14 mouse cellular contexts compared by ENCODE assay signal in the genomic region with DNA sequence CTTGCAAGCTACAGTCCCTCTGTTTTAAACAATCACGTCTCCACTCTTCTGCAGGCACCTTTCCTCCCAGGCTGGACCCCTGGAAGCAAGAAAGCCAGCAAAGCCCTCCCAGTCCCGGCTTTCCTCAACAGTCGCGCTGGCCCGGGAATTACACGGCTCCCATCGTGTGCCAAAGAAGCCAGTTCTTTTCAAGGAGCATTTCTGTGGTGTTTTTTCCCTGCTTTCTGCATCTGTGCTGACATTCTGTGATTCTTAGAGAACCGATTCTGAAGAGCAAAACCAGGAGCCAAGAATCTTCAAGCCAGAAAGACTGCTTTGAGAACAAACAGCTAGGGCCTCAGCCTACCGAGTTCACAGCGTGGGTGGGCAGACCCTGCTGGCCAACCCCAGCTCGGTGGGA. TPM values are rescaled to one million over a fixed set of nuclear protein-coding genes. Genes with fewer than 3 reads are reported as not detected.
"Had no signal": no experiment of that assay in that cellular context is flagged by ENCODE, and none has a peak within 500 bp of the region (broad histone marks: within the 10 kb centered on the region; RNA-seq: fewer than 3 reads in every experiment).

No protein-coding gene starts in this region.

- H3K4me3 ChIP-seq: limb, embryonic 15.5 days; liver, embryonic 12.5 days; midbrain, embryonic 10.5 days; midbrain, embryonic 15.5 days; neural tube, embryonic 13.5 days had no signal

- H3K36me3 ChIP-seq: limb, embryonic 15.5 days; liver, embryonic 12.5 days; midbrain, embryonic 10.5 days; midbrain, embryonic 15.5 days; neural tube, embryonic 13.5 days had no signal

- ATAC-seq: liver, embryonic 12.5 days; midbrain, embryonic 15.5 days had no signal

- H3K9me3 ChIP-seq: limb, embryonic 15.5 days; liver, embryonic 12.5 days; midbrain, embryonic 10.5 days; midbrain, embryonic 15.5 days; neural tube, embryonic 13.5 days had no signal

- H3K27me3 ChIP-seq: limb, embryonic 15.5 days; midbrain, embryonic 15.5 days had no signal

- H3K27ac ChIP-seq: limb, embryonic 15.5 days; liver, embryonic 12.5 days; midbrain, embryonic 10.5 days; midbrain, embryonic 15.5 days; neural tube, embryonic 13.5 days had no signal

- H3K9ac ChIP-seq: limb, embryonic 15.5 days; liver, embryonic 12.5 days; lung, embryonic 14.5 days; midbrain, embryonic 15.5 days; neural tube, embryonic 13.5 days had no signal

- DNase-seq: kidney, adult 11 months; kidney, postnatal 10 days; lung, embryonic 14.5 days; lung, postnatal 10 days; lung, postnatal 4 days; retina, postnatal 1 day; right cerebral cortex, postnatal 14 days; thymus, postnatal 36 days had no signal

- H3K4me2 ChIP-seq: limb, embryonic 15.5 days; liver, embryonic 12.5 days; lung, embryonic 14.5 days; midbrain, embryonic 15.5 days; neural tube, embryonic 13.5 days had no signal

RNA-seq across cellular contexts. Expression of a gene that starts 18.6 kb away (rescaled TPM):
- total RNA-seq: megakaryocyte, adult 5-6 weeks had no signal
